Mouse (Mus musculus): ENCODE measurements around the gene Adarb1. TPM values are rescaled to one million over a fixed set of nuclear protein-coding genes. Genes with fewer than 3 reads are reported as not detected.

Gene Adarb1
- polyA plus RNA-seq, 1 experiment, result 10.9 TPM

DNA sequence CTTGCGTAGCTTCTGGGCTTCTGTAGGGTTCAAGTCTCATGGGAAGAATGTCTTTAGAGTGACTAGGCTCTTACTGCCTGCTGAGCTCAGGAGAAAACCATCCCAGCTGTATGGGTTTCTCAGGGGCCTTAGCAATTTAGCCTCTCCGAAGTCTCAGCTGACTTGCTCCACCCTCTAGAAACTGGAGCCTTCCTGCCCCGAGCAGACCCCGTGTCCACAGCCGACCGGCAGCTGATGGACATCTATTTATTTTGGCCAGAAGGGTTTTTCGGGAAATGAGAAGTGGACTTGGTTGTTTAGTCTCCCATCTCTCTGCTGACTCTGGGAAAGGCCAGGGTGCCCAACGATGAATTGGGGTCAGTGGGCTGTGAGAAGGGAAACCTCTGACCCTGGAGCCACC, 177.3 kb downstream of the Adarb1 start:
- H3K4me1 ChIP-seq (ENCODE audit: control insufficient read depth, insufficient read depth, low read length), result no peaks in the 10 kb centered on the region

More for the DNA sequence above, 177.3 kb downstream of the Adarb1 start:
- Histone ChIP-seq H3K27ac (ENCODE audit: control insufficient read depth, insufficient read depth, low read depth, low read length) (no peak overlapping the region), H3K4me3 (ENCODE audit: control insufficient read depth, low read depth, low read length) (no peak overlapping the region), H3K27me3 (ENCODE audit: control insufficient read depth, insufficient read depth, low read length) (no peaks in the 10 kb centered on the region), H3K36me3 (ENCODE audit: control insufficient read depth, insufficient read depth, low read length) (no peaks in the 10 kb centered on the region)
- TF ChIP-seq CTCF (IDR thresholded peaks at IDR 0.05; ENCODE audit: control insufficient read depth, insufficient read depth, insufficient replicate concordance, low read depth, low read length) (no peak), POLR2A (IDR thresholded peaks at IDR 0.05; ENCODE audit: control insufficient read depth, low read depth, low read length) (no peak)

Other genes with a start within 250 kb of the Adarb1 start
- 54.0 and 59.9 TPM in 2 replicates for gene Pofut2, start 159.1 kb downstream of the Adarb1 start, polyA plus RNA-seq (2012; rRNA removed)
- 10.4 and 10.7 TPM in 2 replicates for gene Fam207a, start 97.5 kb upstream of the Adarb1 start, polyA plus RNA-seq (2012; rRNA removed)
- gene Itgb2, start 112.0 kb upstream of the Adarb1 start, polyA plus RNA-seq (2012; rRNA removed), result 0.77 and 0.81 TPM in 2 replicates
- 127 and 131 TPM in 2 replicates for gene Pttg1ip, start 163.4 kb upstream of the Adarb1 start, polyA plus RNA-seq (2012; rRNA removed)
- 83.1 and 88.6 TPM in 2 replicates for gene Sumo3, start 187.8 kb upstream of the Adarb1 start, polyA plus RNA-seq (2012; rRNA removed)
- gene Gm49325, start 187.9 kb upstream of the Adarb1 start, polyA plus RNA-seq (2012; rRNA removed), result 0.72 TPM in 1 of 2 replicates, not detected in the other
- 66.1 and 70.3 TPM in 2 replicates for gene Ube2g2, start 204.0 kb upstream of the Adarb1 start, polyA plus RNA-seq (2012; rRNA removed)

Measured in testis, adult 2 months (tissue).